ENCODE assay signal across 10 mouse cellular contexts in the genomic region with DNA sequence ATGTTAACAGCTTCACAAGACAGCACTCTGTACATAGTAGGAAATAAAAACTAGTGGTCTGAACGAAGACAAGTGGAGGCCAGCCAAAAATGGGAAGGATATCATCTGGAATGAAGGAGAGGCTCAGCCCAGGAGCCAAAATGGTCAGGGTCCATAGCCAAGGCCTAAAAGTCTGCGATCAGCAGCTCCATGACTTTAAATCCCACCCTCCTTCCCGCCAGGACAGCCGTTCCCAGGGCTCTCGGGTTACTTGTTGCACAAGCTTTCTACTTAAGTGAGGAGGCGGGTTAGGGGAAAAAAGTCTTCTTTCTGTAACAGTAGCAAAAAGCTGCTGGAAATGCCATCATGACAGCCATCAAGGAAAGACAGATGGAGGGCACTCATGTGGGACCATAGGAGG. TPM values are rescaled to one million over a fixed set of nuclear protein-coding genes. Genes with fewer than 3 reads are reported as not detected.
DNase-seq lines count a peak whose midpoint lies in the region; ATAC-seq and TF ChIP-seq lines count a peak whose summit lies in the region.
"Had no signal": no experiment of that assay in that cellular context is flagged by ENCODE, and none has a peak within 500 bp of the region (broad histone marks: within the 10 kb centered on the region; RNA-seq: fewer than 3 reads in every experiment).

No protein-coding gene starts in this region.

- H3K4me2 ChIP-seq in midbrain, postnatal 0 days (ENCODE audit: low read depth, low read length, poor library complexity, severe bottlenecking): no peak overlapping the region
- H3K4me2 ChIP-seq in midbrain, embryonic 11.5 days: no peak overlapping the region
- H3K4me2 ChIP-seq in stomach, postnatal 0 days (replicated peaks; ENCODE audit: low read depth): no peak overlapping the region
- H3K4me2 ChIP-seq: liver, embryonic 15.5 days had no signal

- H3K27me3 ChIP-seq in midbrain, postnatal 0 days (ENCODE audit: insufficient read depth, low read length): no peaks in the 10 kb centered on the region
- H3K27me3 ChIP-seq in midbrain, embryonic 11.5 days (ENCODE audit: control insufficient read depth, insufficient read depth, low read length): no peaks in the 10 kb centered on the region
- H3K27me3 ChIP-seq in stomach, postnatal 0 days (ENCODE audit: control insufficient read depth, insufficient read depth, low read length): no peaks in the 10 kb centered on the region
- no peaks in the 10 kb centered on the region for H3K27me3 ChIP-seq in midbrain, embryonic 10.5 days (ENCODE audit: low read depth, poor library complexity, severe bottlenecking)
- H3K27me3 ChIP-seq: liver, embryonic 15.5 days; Patski had no signal

- no peak overlapping the region for H3K4me3 ChIP-seq in midbrain, postnatal 0 days (ENCODE audit: low read depth, low read length)
- no peak overlapping the region for H3K4me3 ChIP-seq in midbrain, embryonic 11.5 days (ENCODE audit: low read depth, low read length)
- H3K4me3 ChIP-seq in stomach, postnatal 0 days (ENCODE audit: low read depth, low read length): no peak overlapping the region
- no peak overlapping the region for H3K4me3 ChIP-seq in midbrain, embryonic 10.5 days
- H3K4me3 ChIP-seq: liver, embryonic 15.5 days had no signal

- H3K9me3 ChIP-seq in midbrain, postnatal 0 days (ENCODE audit: low read length): no peaks in the 10 kb centered on the region
- H3K9me3 ChIP-seq in midbrain, embryonic 11.5 days (ENCODE audit: control insufficient read depth, low read length): no peaks in the 10 kb centered on the region
- no peaks in the 10 kb centered on the region for H3K9me3 ChIP-seq in stomach, postnatal 0 days (ENCODE audit: control insufficient read depth, low read length)
- H3K9me3 ChIP-seq in midbrain, embryonic 10.5 days (replicated peaks): no peaks in the 10 kb centered on the region
- H3K9me3 ChIP-seq: liver, embryonic 15.5 days had no signal

- TF ChIP-seq EP300 in stomach, postnatal 0 days (optimal IDR thresholded peaks at IDR 0.05): no peak

- no peaks in the 10 kb centered on the region for H3K4me1 ChIP-seq in midbrain, postnatal 0 days (ENCODE audit: insufficient read depth, low read length)
- H3K4me1 ChIP-seq in midbrain, embryonic 11.5 days (ENCODE audit: control insufficient read depth, insufficient read depth, low read length): no peaks in the 10 kb centered on the region
- no peaks in the 10 kb centered on the region for H3K4me1 ChIP-seq in stomach, postnatal 0 days (replicated peaks; ENCODE audit: control insufficient read depth, insufficient read depth)
- H3K4me1 ChIP-seq in midbrain, embryonic 10.5 days: no peaks in the 10 kb centered on the region
- H3K4me1 ChIP-seq: liver, embryonic 15.5 days had no signal

- no peak for ATAC-seq in midbrain, postnatal 0 days (ENCODE audit: low FRiP score)
- ATAC-seq in midbrain, embryonic 11.5 days (ENCODE audit: low FRiP score): no peak
- ATAC-seq in stomach, postnatal 0 days (ENCODE audit: low FRiP score, low TSS enrichment): peak; percentile 41; the same call in 1 of the 2 replicates
- ATAC-seq in granulocyte monocyte progenitor cell, adult 5-6 weeks (replicated peaks; ENCODE audit: poor library complexity, severe bottlenecking): no peak
- ATAC-seq: Patski had no signal

- WGBS in midbrain, postnatal 0 days: 70% methylated on average over 6 of the region's 6 CpGs
- WGBS in midbrain, embryonic 11.5 days: 84% methylated on average over 6 of the region's 6 CpGs
- 49% methylated on average over 6 of the region's 6 CpGs for WGBS in stomach, postnatal 0 days
- 83% methylated on average over 6 of the region's 6 CpGs for WGBS in midbrain, embryonic 10.5 days

- no peak overlapping the region for H3K27ac ChIP-seq in midbrain, postnatal 0 days (ENCODE audit: low read depth, low read length)
- H3K27ac ChIP-seq in midbrain, embryonic 11.5 days (ENCODE audit: low read depth, low read length): no peak overlapping the region
- peak overlapping the region; percentile 53; the same call in 1 of the 2 replicates for H3K27ac ChIP-seq in stomach, postnatal 0 days (replicated peaks)
- H3K27ac ChIP-seq in midbrain, embryonic 10.5 days (replicated peaks): no peak overlapping the region
- H3K27ac ChIP-seq: liver, embryonic 15.5 days had no signal

- intact Hi-C loops in left cerebral cortex, postnatal 4 days (cut with DNase I): loop anchor here (10.0 kb wide), 1 partner anchor 154 kb away; no protein-coding TSS in a partner anchor

- H3K9ac ChIP-seq in midbrain, postnatal 0 days (replicated peaks; ENCODE audit: low read length, poor library complexity, severe bottlenecking): no peak overlapping the region
- no peak overlapping the region for H3K9ac ChIP-seq in midbrain, embryonic 11.5 days (ENCODE audit: low read length)
- H3K9ac ChIP-seq in stomach, postnatal 0 days (ENCODE audit: low read length): no peak overlapping the region
- H3K9ac ChIP-seq: liver, embryonic 15.5 days had no signal

- peak; percentile 24 for DNase-seq in midbrain, postnatal 0 days (ENCODE audit: low spot score)
- no peak for DNase-seq in midbrain, embryonic 11.5 days (ENCODE audit: low spot score, missing footprints)
- DNase-seq in heart, adult 8-10 months (ENCODE audit: low spot score): peak; percentile 36
- peak; percentile 78 for DNase-seq in kidney, postnatal 10 days
- DNase-seq in stomach, postnatal 0 days (ENCODE audit: low spot score): no peak
- no peak for DNase-seq in midbrain, embryonic 10.5 days (ENCODE audit: low spot score)
- no peak for DNase-seq in left cerebral cortex, postnatal 4 days

- no peak for TF ChIP-seq CTCF in midbrain, postnatal 0 days (IDR thresholded peaks at IDR 0.05)
- TF ChIP-seq CTCF in stomach, postnatal 0 days (IDR thresholded peaks at IDR 0.05; ENCODE audit: low read depth): no peak

- H3K36me3 ChIP-seq in midbrain, postnatal 0 days (ENCODE audit: insufficient read depth, low read length): peaks cover 47% of the 10 kb centered on the region
- H3K36me3 ChIP-seq in midbrain, embryonic 11.5 days (ENCODE audit: control insufficient read depth, insufficient read depth, low read length): peaks cover 34% of the 10 kb centered on the region
- H3K36me3 ChIP-seq in stomach, postnatal 0 days (ENCODE audit: control insufficient read depth, insufficient read depth, low read length): peaks cover 30% of the 10 kb centered on the region
- H3K36me3 ChIP-seq in midbrain, embryonic 10.5 days: peaks cover 100% of the 10 kb centered on the region

RNA-seq across cellular contexts. Expression of a gene that starts 19.8 kb away (rescaled TPM):
- total RNA-seq in midbrain, postnatal 0 days (2014; rRNA removed): 1.1 TPM in 2 replicates
- polyA plus RNA-seq in midbrain, postnatal 0 days (2015; fragmentation: Nextera tagmentation; extraction: Ambion mirVana): 0.70 and 0.80 TPM in 2 replicates
- polyA plus RNA-seq in midbrain, embryonic 11.5 days (2014; fragmentation: Nextera tagmentation; extraction: Ambion mirVana): 0.07 and 0.12 TPM in 2 replicates
- total RNA-seq in heart, adult 8-10 months (2022): 1 to 10 TPM in 1 of 4 experiments, under 1 TPM in 3; 0.40 to 1.4 (median 0.69) TPM
- 45.6 and 48.8 TPM in 2 replicates for polyA plus RNA-seq in stomach, postnatal 0 days (2015; fragmentation: Nextera tagmentation; extraction: Ambion mirVana)
- not detected in 2 replicates for total RNA-seq in granulocyte monocyte progenitor cell, adult 5-6 weeks (2014; fragmentation: Nextera tagmentation)
- not detected in 2 replicates for total RNA-seq in granulocyte monocyte progenitor cell, adult 5-6 weeks (2017)
- 0.19 and 0.24 TPM in 2 replicates for polyA plus RNA-seq in midbrain, embryonic 10.5 days (2016; fragmentation: Nextera tagmentation; extraction: Ambion mirVana)
- total RNA-seq in left cerebral cortex, postnatal 4 days (2021): under 1 TPM in 1 of 2 experiments, not detected in 1; 0.24 TPM

RNA-seq across cellular contexts. Expression of a gene that starts 42.5 kb away (rescaled TPM):
- total RNA-seq in midbrain, postnatal 0 days (2014; rRNA removed): 42.4 and 43.9 TPM in 2 replicates
- polyA plus RNA-seq in midbrain, postnatal 0 days (2015; fragmentation: Nextera tagmentation; extraction: Ambion mirVana): 5.2 and 5.7 TPM in 2 replicates
- 21.4 and 21.9 TPM in 2 replicates for polyA plus RNA-seq in midbrain, embryonic 11.5 days (2014; fragmentation: Nextera tagmentation; extraction: Ambion mirVana)
- total RNA-seq in heart, adult 8-10 months (2022): 10 to 100 TPM; 18.6 to 24.9 (median 21.6) TPM
- 3.9 and 4.0 TPM in 2 replicates for polyA plus RNA-seq in stomach, postnatal 0 days (2015; fragmentation: Nextera tagmentation; extraction: Ambion mirVana)
- total RNA-seq in granulocyte monocyte progenitor cell, adult 5-6 weeks (2014; fragmentation: Nextera tagmentation): not detected in 2 replicates
- not detected in 2 replicates for total RNA-seq in granulocyte monocyte progenitor cell, adult 5-6 weeks (2017)
- 23.4 and 28.2 TPM in 2 replicates for polyA plus RNA-seq in midbrain, embryonic 10.5 days (2016; fragmentation: Nextera tagmentation; extraction: Ambion mirVana)
- 10 to 100 TPM; 21.8 to 21.9 TPM for total RNA-seq in left cerebral cortex, postnatal 4 days (2021)

Comparison
In these comparisons a context has a peak if more than half of its experiments do, and no peak if none do; other contexts are left out.
1. DNase-seq: peak in midbrain, postnatal 0 days (single experiment), heart, adult 8-10 months (single experiment) and kidney, postnatal 10 days (single experiment); none in midbrain, embryonic 11.5 days (single experiment), stomach, postnatal 0 days (single experiment), midbrain, embryonic 10.5 days (single experiment) and left cerebral cortex, postnatal 4 days (single experiment).
2. RNA of a gene that starts 42.5 kb away (total RNA-seq): 42.4 to 43.9 TPM in midbrain, postnatal 0 days, 18.6 to 24.9 TPM in heart, adult 8-10 months and 21.8 to 21.9 TPM in left cerebral cortex, postnatal 4 days; not detected in granulocyte monocyte progenitor cell, adult 5-6 weeks; every median in the first group is over 10 times any median in the second.